Mouse (Mus musculus) c-Kit-negative CD71-positive TER-119-positive erythroid progenitor cells, embryonic 14.5 days (primary cell): ENCODE measurements around the gene Itgae.
A peak's percentile ranks its signal among the peaks of the same experiment; 100 is the strongest.

Experiments
- DNase-seq: peaks from one replicate; pipeline ENCODE4 v3.0.0-alpha.2; 2013; ENCODE audit warnings: low read depth, low spot score

The Itgae gene

GRCm38 (mm10) chr11:73090283-73090682, at the start of gene Itgae:
Gene Itgae (plus strand): TSS chr11:73090583.
- DNase-seq = no peak

GRCm38 (mm10) chr11:73044229-73044755, 46.1 kb upstream of the Itgae start:
- no peak for DNase-seq

GRCm38 (mm10) chr11:73044789-73045188, 45.6 kb upstream of the Itgae start:
- no peak for DNase-seq

- peak; percentile 95 for DNase-seq
Observed at GRCm38 (mm10) chr11:73047542-73047996, 42.8 kb upstream of the Itgae start, which contains the start of gene Ncbp3. Gene Ncbp3 (plus strand): TSS chr11:73047783.

GRCm38 (mm10) chr11:73048030-73048876, 42.1 kb upstream of the Itgae start:
- peak; percentile 48 for DNase-seq

GRCm38 (mm10) chr11:73049335-73049734, 41.0 kb upstream of the Itgae start:
- DNase-seq = peak; percentile 87

GRCm38 (mm10) chr11:73052795-73053194, 37.6 kb upstream of the Itgae start:
- no peak for DNase-seq

- no peak for DNase-seq
Observed at GRCm38 (mm10) chr11:73057701-73058100, 32.7 kb upstream of the Itgae start.

GRCm38 (mm10) chr11:73059630-73060029, 30.8 kb upstream of the Itgae start:
- DNase-seq = no peak

- no peak for DNase-seq
Observed at GRCm38 (mm10) chr11:73061413-73061812, 29.0 kb upstream of the Itgae start.

GRCm38 (mm10) chr11:73071839-73072238, 18.5 kb upstream of the Itgae start:
- no peak for DNase-seq

- DNase-seq = no peak
Observed at GRCm38 (mm10) chr11:73076295-73076694, 14.1 kb upstream of the Itgae start.

- no peak for DNase-seq
Observed at GRCm38 (mm10) chr11:73076733-73077132, 13.7 kb upstream of the Itgae start.

GRCm38 (mm10) chr11:73077211-73077720, 13.1 kb upstream of the Itgae start:
- DNase-seq = no peak

GRCm38 (mm10) chr11:73078615-73079014, 11.8 kb upstream of the Itgae start:
- DNase-seq = no peak

- DNase-seq = no peak
Observed at GRCm38 (mm10) chr11:73080306-73080705, 10.1 kb upstream of the Itgae start.

GRCm38 (mm10) chr11:73084303-73084702, 6.1 kb upstream of the Itgae start:
- no peak for DNase-seq

- no peak for DNase-seq
Observed at GRCm38 (mm10) chr11:73084804-73085231, 5.6 kb upstream of the Itgae start.

- DNase-seq = no peak
Observed at GRCm38 (mm10) chr11:73085391-73085790, 5.0 kb upstream of the Itgae start.

GRCm38 (mm10) chr11:73087700-73088480, 2.5 kb upstream of the Itgae start:
- no peak for DNase-seq

GRCm38 (mm10) chr11:73090826-73091225, 443 bp downstream of the Itgae start:
- no peak for DNase-seq

GRCm38 (mm10) chr11:73092057-73092456, 1.7 kb downstream of the Itgae start:
- DNase-seq = no peak
